Mouse (Mus musculus): ENCODE data around the gene Gm20388. TPM values are rescaled to one million over a fixed set of nuclear protein-coding genes. Genes with fewer than 3 reads are reported as not detected.

Gm20388 gene
- polyA plus RNA-seq, 1 experiment from 2014 or later = 47.1 TPM

- Histone ChIP-seq H3K4me3 (ENCODE audit: inconsistent target) (no peak overlapping the region), H3K36me3 (ENCODE audit: inconsistent target) (peaks cover 95% of the 10 kb centered on the region), H3K79me2 (ENCODE audit: inconsistent target) (peaks cover 68% of the 10 kb centered on the region), H3K27ac (peak overlapping the region; percentile 34)
- 75% methylated on average over 21 of the region's 21 CpGs for WGBS (ENCODE audit: missing documents)
Measured at GRCm38 (mm10) chr8:120751226-120752081, 840.8 kb downstream of the Gm20388 start.

GRCm38 (mm10) chr8:120752082-120752452 is 841.4 kb downstream of the Gm20388 start:
- 37% methylated on average over 12 of the region's 12 CpGs for whole genome bisulfite sequencing (ENCODE audit: missing documents)
- no peak overlapping the region for H3K4me3 ChIP-seq (ENCODE audit: inconsistent target)

GRCm38 (mm10) chr8:120753476-120753875 is 842.8 kb downstream of the Gm20388 start:
- Histone ChIP-seq H3K4me3 (ENCODE audit: inconsistent target) (no peak overlapping the region), H3K27ac (no peak overlapping the region), H3K79me2 (ENCODE audit: inconsistent target) (peaks cover 48% of the 10 kb centered on the region), H3K36me3 (ENCODE audit: inconsistent target) (peaks cover 75% of the 10 kb centered on the region)
- 94% methylated on average over 22 of the region's 22 CpGs for WGBS (ENCODE audit: missing documents)

More at GRCm38 (mm10) chr8:120752082-120752452, 841.4 kb downstream of the Gm20388 start:
- peaks cover 62% of the 10 kb centered on the region for H3K79me2 ChIP-seq (ENCODE audit: inconsistent target)
- peaks cover 89% of the 10 kb centered on the region for H3K36me3 ChIP-seq (ENCODE audit: inconsistent target)
- H3K27ac ChIP-seq = no peak overlapping the region

GRCm38 (mm10) chr8:120755306-120756297 is 845.0 kb downstream of the Gm20388 start:
- H3K36me3 ChIP-seq (ENCODE audit: inconsistent target) = peaks cover 57% of the 10 kb centered on the region
- 91% methylated on average over 19 of the region's 19 CpGs for WGBS (ENCODE audit: missing documents)
- no peak overlapping the region for H3K27ac ChIP-seq
- H3K4me3 ChIP-seq (ENCODE audit: inconsistent target) = no peak overlapping the region
- H3K79me2 ChIP-seq (ENCODE audit: inconsistent target) = peaks cover 27% of the 10 kb centered on the region

- Histone ChIP-seq H3K4me3 (ENCODE audit: inconsistent target) (no peak overlapping the region), H3K79me2 (ENCODE audit: inconsistent target) (peaks cover 3% of the 10 kb centered on the region), H3K36me3 (ENCODE audit: inconsistent target) (peaks cover 34% of the 10 kb centered on the region), H3K27ac (no peak overlapping the region)
- 61% methylated on average over 4 of the region's 4 CpGs for WGBS (ENCODE audit: missing documents)
Measured at GRCm38 (mm10) chr8:120758005-120758404, 847.4 kb downstream of the Gm20388 start.

- H3K79me2 ChIP-seq (ENCODE audit: inconsistent target) = no peaks in the 10 kb centered on the region
- peak overlapping the region; percentile 15; the same call in 1 of the 2 replicates for H3K27ac ChIP-seq
- 55% methylated on average over 6 of the region's 6 CpGs for WGBS (ENCODE audit: missing documents)
- H3K36me3 ChIP-seq (ENCODE audit: inconsistent target) = peaks cover 16% of the 10 kb centered on the region
- no peak overlapping the region for H3K4me3 ChIP-seq (ENCODE audit: inconsistent target)
Measured at GRCm38 (mm10) chr8:120759847-120760246, 849.2 kb downstream of the Gm20388 start.

GRCm38 (mm10) chr8:120760341-120761215 is 849.9 kb downstream of the Gm20388 start:
- peak overlapping the region; percentile 15; the same call in 1 of the 2 replicates for H3K27ac ChIP-seq
- WGBS (ENCODE audit: missing documents) = 60% methylated on average over 18 of the region's 19 CpGs
- no peaks in the 10 kb centered on the region for H3K79me2 ChIP-seq (ENCODE audit: inconsistent target)
- H3K36me3 ChIP-seq (ENCODE audit: inconsistent target) = peaks cover 8% of the 10 kb centered on the region
- H3K4me3 ChIP-seq (ENCODE audit: inconsistent target) = no peak overlapping the region

GRCm38 (mm10) chr8:120763267-120763666 is 852.6 kb downstream of the Gm20388 start:
- H3K79me2 ChIP-seq (ENCODE audit: inconsistent target) = no peaks in the 10 kb centered on the region
- H3K4me3 ChIP-seq (ENCODE audit: inconsistent target) = no peak overlapping the region
- WGBS (ENCODE audit: missing documents) = 1% methylated on average over 5 of the region's 5 CpGs
- peak overlapping the region; percentile 55 for H3K27ac ChIP-seq
- H3K36me3 ChIP-seq (ENCODE audit: inconsistent target) = no peaks in the 10 kb centered on the region

GRCm38 (mm10) chr8:120764638-120765037 is 854.0 kb downstream of the Gm20388 start:
- H3K36me3 ChIP-seq (ENCODE audit: inconsistent target) = no peaks in the 10 kb centered on the region
- no peak overlapping the region for H3K4me3 ChIP-seq (ENCODE audit: inconsistent target)
- no peaks in the 10 kb centered on the region for H3K79me2 ChIP-seq (ENCODE audit: inconsistent target)
- H3K27ac ChIP-seq = no peak overlapping the region

GRCm38 (mm10) chr8:120766622-120767021 is 856.0 kb downstream of the Gm20388 start:
- H3K36me3 ChIP-seq (ENCODE audit: inconsistent target) = no peaks in the 10 kb centered on the region
- no peak overlapping the region for H3K27ac ChIP-seq
- WGBS (ENCODE audit: missing documents) = 7% methylated on average over 3 of the region's 3 CpGs
- H3K79me2 ChIP-seq (ENCODE audit: inconsistent target) = no peaks in the 10 kb centered on the region
- no peak overlapping the region for H3K4me3 ChIP-seq (ENCODE audit: inconsistent target)

GRCm38 (mm10) chr8:120768454-120769218 is 858.0 kb downstream of the Gm20388 start:
- Histone ChIP-seq H3K4me3 (ENCODE audit: inconsistent target) (no peak overlapping the region), H3K79me2 (ENCODE audit: inconsistent target) (no peaks in the 10 kb centered on the region), H3K36me3 (ENCODE audit: inconsistent target) (no peaks in the 10 kb centered on the region), H3K27ac (no peak overlapping the region)
- WGBS (ENCODE audit: missing documents) = 10% methylated on average over 12 of the region's 12 CpGs

- Histone ChIP-seq H3K36me3 (ENCODE audit: inconsistent target) (no peaks in the 10 kb centered on the region), H3K27ac (no peak overlapping the region), H3K4me3 (ENCODE audit: inconsistent target) (no peak overlapping the region), H3K79me2 (ENCODE audit: inconsistent target) (no peaks in the 10 kb centered on the region)
- WGBS (ENCODE audit: missing documents) = 67% methylated on average over 10 of the region's 10 CpGs
Measured at GRCm38 (mm10) chr8:120777184-120777583, 866.5 kb downstream of the Gm20388 start.

GRCm38 (mm10) chr8:120777732-120778131 is 867.1 kb downstream of the Gm20388 start:
- Histone ChIP-seq H3K4me3 (ENCODE audit: inconsistent target) (no peak overlapping the region), H3K36me3 (ENCODE audit: inconsistent target) (no peaks in the 10 kb centered on the region), H3K27ac (no peak overlapping the region), H3K79me2 (ENCODE audit: inconsistent target) (no peaks in the 10 kb centered on the region)
- 87% methylated on average over 13 of the region's 13 CpGs for WGBS (ENCODE audit: missing documents)

Data from macrophage (primary cell).